Mouse (Mus musculus) lung, postnatal 36 days (tissue): Measurements from ENCODE around the gene Ntrk1.

Experiments
- DNase-seq: peaks from one replicate; pipeline ENCODE4 v3.0.0; 2022; ENCODE audit warnings: mixed read lengths

The Ntrk1 gene

GRCm38 (mm10) chr3:87749036-87749435 lies 45.9 kb downstream of the Ntrk1 start:
- DNase-seq, result peak; percentile 79

- peak; percentile 39 for DNase-seq
These were observed 46.5 kb downstream of the Ntrk1 start, which contains the start of gene Lrrc71 for GRCm38 (mm10) chr3:87748431-87748830. Gene Lrrc71 (minus strand): TSS chr3:87748625.

GRCm38 (mm10) chr3:87745036-87745659 lies 49.8 kb downstream of the Ntrk1 start:
- DNase-seq, result peak; percentile 15

- DNase-seq, result no peak
These were observed 51.0 kb downstream of the Ntrk1 start for GRCm38 (mm10) chr3:87743927-87744326.

- no peak for DNase-seq
These were observed 52.2 kb downstream of the Ntrk1 start for GRCm38 (mm10) chr3:87742735-87743134.

GRCm38 (mm10) chr3:87742013-87742412 lies 52.9 kb downstream of the Ntrk1 start:
- DNase-seq, result no peak

GRCm38 (mm10) chr3:87738906-87739305 lies 56.1 kb downstream of the Ntrk1 start:
- DNase-seq, result no peak

- no peak for DNase-seq
These were observed 59.6 kb downstream of the Ntrk1 start for GRCm38 (mm10) chr3:87735335-87735734.

- DNase-seq, result no peak
These were observed 60.8 kb downstream of the Ntrk1 start for GRCm38 (mm10) chr3:87733984-87734761.

GRCm38 (mm10) chr3:87733098-87733497 lies 61.9 kb downstream of the Ntrk1 start:
- no peak for DNase-seq

- DNase-seq, result no peak
These were observed 66.3 kb downstream of the Ntrk1 start for GRCm38 (mm10) chr3:87728696-87729095.
